Mouse (Mus musculus) forebrain, embryonic 11.5 days (tissue): Measurements from ENCODE around the gene Proser1. TPM values are rescaled to one million over a fixed set of nuclear protein-coding genes. Genes with fewer than 3 reads are reported as not detected.

Experiments used
- ATAC-seq: fragments of 200-750 bp; cut with Nextera tagmentation; replicated peaks from 2 replicates; pipeline ENCODE4 v1.8.0; 2017; ENCODE audit warnings: moderate TSS enrichment; ENCODE audit not compliant: low FRiP score
- DNase-seq: peaks from one replicate; pipeline ENCODE4 v3.0.0-alpha.2; 2017; ENCODE audit warnings: low spot score
- H3K27ac ChIP-seq: fragments of 300-500 bp; sonication (generic); 2 replicates; pipeline ENCODE4 v1.5.1; 2014; ENCODE audit warnings: low read depth, low read length
- H3K27me3 ChIP-seq: fragments of 300-500 bp; sonication (generic); 2 replicates; pipeline ENCODE4 v1.6.1; 2014; ENCODE audit warnings: mild to moderate bottlenecking, low read length, mixed read lengths; ENCODE audit not compliant: control insufficient read depth, insufficient read depth
- H3K36me3 ChIP-seq: fragments of 300-500 bp; sonication (generic); 2 replicates; pipeline ENCODE4 v1.6.1; 2014; ENCODE audit warnings: mild to moderate bottlenecking, low read length, moderate library complexity, mixed read lengths; ENCODE audit not compliant: control insufficient read depth, insufficient read depth
- H3K4me1 ChIP-seq: fragments of 300-500 bp; sonication (generic); replicated peaks from 2 replicates; pipeline ENCODE4 v1.6.1; 2014; ENCODE audit warnings: low read length, mixed read lengths; ENCODE audit not compliant: control insufficient read depth, insufficient read depth
- H3K4me2 ChIP-seq: fragments of 300-500 bp; sonication (generic); 2 replicates; pipeline ENCODE4 v1.6.1; 2014; ENCODE audit warnings: low read depth, mild to moderate bottlenecking, low read length, moderate library complexity, mixed read lengths; ENCODE audit not compliant: severe bottlenecking
- H3K4me3 ChIP-seq: fragments of 300-500 bp; sonication (generic); 2 replicates; pipeline ENCODE4 v1.5.1; 2014; ENCODE audit warnings: low read depth, low read length
- H3K9ac ChIP-seq: fragments of 300-500 bp; sonication (generic); 2 replicates; pipeline ENCODE4 v1.6.1; 2014; ENCODE audit warnings: low read length
- H3K9me3 ChIP-seq: fragments of 300-500 bp; sonication (generic); 2 replicates; pipeline ENCODE4 v1.6.1; 2016; ENCODE audit warnings: low read length, mixed read lengths; ENCODE audit not compliant: control insufficient read depth
- WGBS: fragments of 180-500 bp; shearing (Covaris S2); extraction: QIAGEN DNeasy Blood & Tissue Kit; methylation state at CpG from one replicate; pipeline ENCODE4 v1.1.7; 2014; 5-methylcytosine and 5-hydroxymethylcytosine counted together
- polyA plus RNA-seq: library from polyadenylated mRNA; unstranded; fragments of >200 nt; fragmentation: Nextera tagmentation; extraction: Ambion mirVana; gene quantifications from 2 replicates; pipeline ENCODE4 v1.2.1, GENCODE M21; 2014

Gene Proser1
- polyA plus RNA-seq, 1 experiment from 2014 or later, result 34.7 TPM

- 81% methylated on average over 5 of the region's 5 CpGs for WGBS
- H3K27me3 ChIP-seq, result no peaks in the 10 kb centered on the region
- H3K4me2 ChIP-seq, result no peak overlapping the region
- H3K4me1 ChIP-seq, result no peaks in the 10 kb centered on the region
- H3K9ac ChIP-seq, result no peak overlapping the region
- H3K4me3 ChIP-seq, result no peak overlapping the region
- H3K9me3 ChIP-seq, result no peaks in the 10 kb centered on the region
- no peak for ATAC-seq
- DNase-seq, result no peak
- H3K27ac ChIP-seq, result no peak overlapping the region
- no peaks in the 10 kb centered on the region; the same call in 1 of the 2 replicates for H3K36me3 ChIP-seq
These were observed 5.7 kb upstream of the Proser1 start for GRCm38 (mm10) chr3:53457750-53458149.

DNA sequence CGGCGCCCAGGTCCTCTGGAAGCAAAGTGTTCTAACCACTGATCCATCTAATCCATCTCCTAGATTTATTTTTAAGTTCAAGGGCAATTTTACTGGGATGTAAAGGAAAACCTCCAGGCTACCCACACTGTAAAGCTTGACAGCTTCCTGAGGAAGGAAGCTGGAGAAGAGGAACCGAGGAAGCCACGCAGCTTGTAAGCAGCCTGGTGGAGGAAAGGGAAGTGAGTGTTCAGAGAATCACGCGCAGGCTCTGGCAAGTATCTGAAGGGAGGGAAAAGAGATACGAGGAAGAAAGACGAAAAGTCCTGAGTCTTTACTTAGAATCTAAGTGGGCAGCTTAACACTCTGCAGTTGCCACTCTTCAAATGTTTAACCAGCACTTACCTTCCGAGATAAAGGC, 3.4 kb upstream of the Proser1 start:
- Histone ChIP-seq H3K9ac (no peak overlapping the region), H3K27me3 (no peaks in the 10 kb centered on the region), H3K4me1 (no peaks in the 10 kb centered on the region), H3K4me2 (no peak overlapping the region), H3K9me3 (no peaks in the 10 kb centered on the region), H3K4me3 (no peak overlapping the region), H3K36me3 (no peaks in the 10 kb centered on the region; the same call in 1 of the 2 replicates), H3K27ac (no peak overlapping the region)
- DNase-seq, result no peak
- ATAC-seq, result no peak
- WGBS, result 90% methylated on average over 9 of the region's 9 CpGs

- Histone ChIP-seq H3K9ac (peak overlapping the region; percentile 96), H3K9me3 (no peaks in the 10 kb centered on the region), H3K4me3 (peak overlapping the region; percentile 84), H3K4me2 (peak overlapping the region; percentile 56), H3K4me1 (peaks cover 7% of the 10 kb centered on the region; the same call in 1 of the 2 replicates), H3K27me3 (no peaks in the 10 kb centered on the region), H3K27ac (peak overlapping the region; percentile 84; the same call in 1 of the 2 replicates), H3K36me3 (no peaks in the 10 kb centered on the region)
- DNase-seq (no peak), ATAC-seq (0 out of 2 replicates have a peak, but pooled peaks have one; percentile 1)
- 7% methylated on average over 9 of the region's 9 CpGs for WGBS
These were observed 793 bp upstream of the Proser1 start for GRCm38 (mm10) chr3:53462701-53463045.

DNA sequence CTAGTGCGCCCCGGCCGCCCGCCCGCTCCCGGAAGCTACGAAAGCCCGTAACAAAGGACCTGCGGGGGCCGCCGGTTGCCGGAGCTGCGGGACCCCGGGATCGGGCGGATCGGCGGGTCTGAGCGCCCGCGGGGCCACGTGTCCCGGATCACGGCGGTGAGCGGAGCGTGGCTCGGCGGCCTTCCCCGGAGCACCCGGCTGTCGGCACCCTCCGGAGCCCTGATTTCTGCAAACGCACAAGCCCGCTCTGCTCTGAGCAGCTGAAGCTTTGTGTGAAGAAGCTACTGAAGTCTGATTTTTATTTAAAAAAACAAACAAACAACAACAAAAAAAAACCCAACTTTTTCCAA, 274 bp downstream of the Proser1 start:
- Histone ChIP-seq H3K4me2 (peak overlapping the region; percentile 52), H3K27ac (peak overlapping the region; percentile 84), H3K9me3 (no peaks in the 10 kb centered on the region), H3K36me3 (no peaks in the 10 kb centered on the region), H3K9ac (peak overlapping the region; percentile 96), H3K4me3 (peak overlapping the region; percentile 84), H3K27me3 (no peaks in the 10 kb centered on the region), H3K4me1 (peaks cover 7% of the 10 kb centered on the region; the same call in 1 of the 2 replicates)
- ATAC-seq (no peak; the same call in 1 of the 2 replicates), DNase-seq (no peak)
- WGBS, result under 1% methylated on average over 34 of the region's 35 CpGs

DNA sequence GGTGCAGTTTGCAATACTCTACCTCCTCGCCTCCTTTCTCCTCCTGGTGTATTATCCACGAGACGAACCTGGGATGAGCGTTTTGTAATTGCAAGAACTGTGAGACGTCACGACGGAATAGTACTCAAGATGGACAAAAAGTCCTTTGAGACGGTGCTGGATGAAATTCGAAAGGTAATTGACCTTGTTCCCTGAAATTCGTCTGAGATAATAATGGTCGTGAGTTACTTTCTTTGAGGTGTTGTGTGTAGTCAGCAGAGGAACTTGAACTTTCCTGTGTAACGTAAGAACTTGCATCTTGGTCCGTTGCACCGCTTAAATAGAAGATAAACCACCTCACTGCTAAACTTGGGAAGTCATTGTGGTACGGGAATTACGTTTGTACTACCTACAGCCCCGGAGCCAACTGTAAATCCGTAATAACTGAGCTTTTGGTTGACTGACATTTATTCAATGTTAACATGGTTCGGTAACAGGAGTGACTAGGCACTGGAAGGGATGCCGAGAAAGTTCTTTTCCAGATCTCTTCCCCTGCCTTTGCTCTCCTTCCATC, 756 bp downstream of the Proser1 start:
- WGBS, result under 1% methylated on average over 20 of the region's 20 CpGs

GRCm38 (mm10) chr3:53465330-53465729, 1.9 kb downstream of the Proser1 start:
- WGBS, result 74% methylated on average over 6 of the region's 6 CpGs
- no peak overlapping the region for H3K9ac ChIP-seq
- H3K4me3 ChIP-seq, result peak overlapping the region; percentile 84; the same call in 1 of the 2 replicates
- H3K27ac ChIP-seq, result no peak overlapping the region
- DNase-seq, result no peak
- peaks cover 7% of the 10 kb centered on the region; the same call in 1 of the 2 replicates for H3K4me1 ChIP-seq
- no peaks in the 10 kb centered on the region for H3K9me3 ChIP-seq
- no peaks in the 10 kb centered on the region; the same call in 1 of the 2 replicates for H3K36me3 ChIP-seq
- no peaks in the 10 kb centered on the region for H3K27me3 ChIP-seq
- ATAC-seq, result no peak
- peak overlapping the region; percentile 52 for H3K4me2 ChIP-seq

More for the DNA sequence above, 756 bp downstream of the Proser1 start:
- H3K4me2 ChIP-seq, result peak overlapping the region; percentile 52
- H3K36me3 ChIP-seq, result no peaks in the 10 kb centered on the region; the same call in 1 of the 2 replicates
- no peak for DNase-seq
- H3K27ac ChIP-seq, result no peak overlapping the region; the same call in 1 of the 2 replicates
- no peaks in the 10 kb centered on the region for H3K27me3 ChIP-seq
- no peaks in the 10 kb centered on the region for H3K9me3 ChIP-seq
- H3K4me3 ChIP-seq, result peak overlapping the region; percentile 84
- peak overlapping the region; percentile 96 for H3K9ac ChIP-seq
- peaks cover 7% of the 10 kb centered on the region; the same call in 1 of the 2 replicates for H3K4me1 ChIP-seq
- no peak for ATAC-seq

DNA sequence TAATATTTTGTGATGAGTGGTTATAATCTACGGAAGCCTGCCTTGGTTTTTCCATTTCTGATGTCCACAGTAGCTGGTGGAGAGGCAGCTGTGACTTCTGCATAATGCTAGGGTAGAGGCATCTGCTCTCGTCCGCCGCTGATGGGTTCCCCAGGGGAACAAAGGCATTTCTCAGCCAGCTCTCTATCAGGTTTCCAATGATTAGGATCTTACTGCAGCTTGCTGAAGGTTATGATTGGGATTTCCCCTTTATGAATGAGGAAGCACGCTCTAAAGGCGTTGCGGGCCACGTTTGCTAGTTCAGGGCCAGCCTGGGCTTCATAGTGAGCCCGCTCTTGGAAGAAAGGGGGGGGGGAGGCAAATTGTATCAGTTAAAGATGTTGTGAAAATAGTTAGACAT, 3.0 kb downstream of the Proser1 start:
- WGBS, result 80% methylated on average over 9 of the region's 9 CpGs
- H3K27ac ChIP-seq, result no peak overlapping the region
- H3K9me3 ChIP-seq, result no peaks in the 10 kb centered on the region
- ATAC-seq, result no peak
- no peaks in the 10 kb centered on the region; the same call in 1 of the 2 replicates for H3K36me3 ChIP-seq
- H3K4me1 ChIP-seq, result peaks cover 7% of the 10 kb centered on the region; the same call in 1 of the 2 replicates
- 0 out of 2 replicates have a peak overlapping the region, but pooled peaks have one; percentile 5 for H3K4me3 ChIP-seq
- H3K9ac ChIP-seq, result 0 out of 2 replicates have a peak overlapping the region, but pooled peaks have one; percentile 16
- 0 out of 2 replicates have a peak overlapping the region, but pooled peaks have one; percentile 3 for H3K4me2 ChIP-seq
- no peaks in the 10 kb centered on the region for H3K27me3 ChIP-seq
- DNase-seq, result no peak

- DNase-seq (no peak), ATAC-seq (no peak)
- 83% methylated on average over 5 of the region's 5 CpGs for WGBS
- Histone ChIP-seq H3K4me3 (no peak overlapping the region), H3K27ac (no peak overlapping the region), H3K27me3 (no peaks in the 10 kb centered on the region), H3K4me2 (no peak overlapping the region), H3K9me3 (no peaks in the 10 kb centered on the region), H3K9ac (no peak overlapping the region), H3K4me1 (peaks cover 7% of the 10 kb centered on the region; the same call in 1 of the 2 replicates), H3K36me3 (no peaks in the 10 kb centered on the region; the same call in 1 of the 2 replicates)
These were observed 3.9 kb downstream of the Proser1 start for GRCm38 (mm10) chr3:53467356-53467755.

- Histone ChIP-seq H3K4me3 (no peak overlapping the region), H3K9me3 (no peaks in the 10 kb centered on the region), H3K27me3 (no peaks in the 10 kb centered on the region), H3K4me2 (no peak overlapping the region), H3K9ac (no peak overlapping the region), H3K36me3 (peaks cover 6% of the 10 kb centered on the region; the same call in 1 of the 2 replicates), H3K4me1 (peaks cover 7% of the 10 kb centered on the region; the same call in 1 of the 2 replicates), H3K27ac (no peak overlapping the region)
- DNase-seq, result no peak
- WGBS, result 94% methylated on average over 5 of the region's 5 CpGs
- no peak for ATAC-seq
These were observed 6.2 kb downstream of the Proser1 start for GRCm38 (mm10) chr3:53469650-53470049.
